Mouse (Mus musculus): ENCODE results near the gene L2hgdh. TPM values are rescaled to one million over a fixed set of nuclear protein-coding genes. Genes with fewer than 3 reads are reported as not detected.
A peak's percentile ranks its signal among the peaks of the same experiment; 100 is the strongest.

The L2hgdh gene
- 3.7 and 4.5 TPM in 2 replicates for polyA plus RNA-seq (2015; fragmentation: Nextera tagmentation; extraction: Ambion mirVana)

DNA sequence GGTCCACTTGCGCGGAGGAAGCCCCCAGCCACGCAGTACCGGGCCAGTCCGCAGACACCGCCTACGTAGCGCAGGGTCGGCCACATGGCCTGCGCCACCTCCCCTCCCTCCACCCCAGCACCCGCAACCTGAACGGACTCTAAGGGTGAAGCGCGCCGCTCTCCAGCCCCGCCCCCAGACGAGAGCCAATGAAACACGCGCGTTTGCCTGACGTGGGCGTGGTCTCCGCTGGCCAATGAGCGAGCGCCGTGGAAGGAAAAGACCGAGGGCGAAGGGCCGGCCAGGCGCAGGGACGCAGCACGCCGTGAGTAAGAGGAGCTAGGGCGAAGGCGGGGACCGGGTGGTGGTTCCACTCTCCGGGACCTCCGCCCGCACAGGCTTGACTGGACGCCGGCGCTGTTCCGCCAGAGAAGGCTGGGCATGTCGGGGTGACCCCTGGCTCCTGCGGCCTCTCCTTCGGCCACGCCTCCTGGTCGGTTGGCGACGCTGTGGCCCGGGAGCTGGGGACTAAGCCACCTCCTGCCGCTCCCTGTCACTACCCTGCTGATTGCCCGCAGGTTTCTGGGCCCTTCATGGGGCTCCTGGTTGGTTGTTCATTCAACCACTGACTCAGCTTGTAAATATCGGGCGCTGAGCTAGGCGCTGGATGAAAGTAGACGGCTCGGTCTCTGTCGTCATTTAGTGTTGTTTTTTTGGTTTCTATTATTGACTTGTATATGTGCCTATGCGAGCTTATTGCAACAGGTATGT, at the start of gene L2hgdh, which contains the start of gene Atp5s:
TSS of gene L2hgdh (minus strand) at position 163 of the 750 bp plus-strand sequence.
TSS of gene Atp5s (plus strand) at position 240 of the 750 bp plus-strand sequence.
- Histone ChIP-seq H3K4me1 (ENCODE audit: insufficient read depth, low read depth, low read length) (0 out of 2 replicates have a peak, but pooled peaks cover 3% of the 10 kb centered on the region), H3K4me3 (ENCODE audit: low read depth, low read length) (peak within 1 kb of the TSS; percentile 69), H3K27ac (ENCODE audit: low read length) (peak within 1 kb of the TSS; percentile 88), H3K27me3 (replicated peaks; ENCODE audit: insufficient read depth, low read length) (no peaks in the 10 kb centered on the region), H3K36me3 (ENCODE audit: insufficient read depth, low read length) (no peaks in the 10 kb centered on the region), H3K4me2 (replicated peaks; ENCODE audit: low read depth, low read length) (peak within 1 kb of the TSS; percentile 94), H3K9me3 (ENCODE audit: low read length) (no peaks in the 10 kb centered on the region), H3K9ac (replicated peaks; ENCODE audit: low read depth) (peak within 1 kb of the TSS; percentile 41)
- TF ChIP-seq CTCF (IDR thresholded peaks at IDR 0.05) (peak; percentile 22; the same call in 1 of the 2 replicates), EP300 (IDR thresholded peaks at IDR 0.05) (no peak)
- peak; percentile 97 for ATAC-seq
- whole genome bisulfite sequencing = under 1% methylated on average over 60 of the region's 60 CpGs
- DNase-seq (ENCODE audit: low spot score) = peak; percentile 97

DNA sequence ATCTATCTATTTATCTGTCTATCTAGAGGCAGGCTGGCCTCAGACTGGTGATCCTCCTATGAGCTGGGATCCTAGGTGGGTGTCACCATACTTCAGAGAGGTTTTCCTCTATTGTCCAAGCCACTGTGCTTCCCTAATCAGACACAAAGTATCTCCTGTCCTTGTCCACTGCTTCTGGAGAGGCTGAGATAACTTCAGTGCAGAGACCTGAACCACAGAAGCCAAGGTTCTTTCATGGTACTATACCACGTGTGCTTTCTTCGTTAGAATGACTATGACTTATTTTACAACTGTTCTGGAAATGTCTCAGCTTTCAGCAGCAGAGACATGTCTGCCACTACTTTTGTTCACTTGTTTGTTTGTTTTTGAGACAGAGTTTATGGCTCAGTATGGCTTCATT, 44.2 kb upstream of the L2hgdh start:
- Histone ChIP-seq H3K4me3 (ENCODE audit: low read depth, low read length) (no peak overlapping the region), H3K4me1 (ENCODE audit: insufficient read depth, low read depth, low read length) (no peaks in the 10 kb centered on the region), H3K4me2 (replicated peaks; ENCODE audit: low read depth, low read length) (no peak overlapping the region), H3K9me3 (ENCODE audit: low read length) (no peaks in the 10 kb centered on the region), H3K27me3 (replicated peaks; ENCODE audit: insufficient read depth, low read length) (no peaks in the 10 kb centered on the region), H3K27ac (ENCODE audit: low read length) (no peak overlapping the region), H3K36me3 (ENCODE audit: insufficient read depth, low read length) (no peaks in the 10 kb centered on the region), H3K9ac (replicated peaks; ENCODE audit: low read depth) (no peak overlapping the region)
- no peak for TF ChIP-seq CTCF (IDR thresholded peaks at IDR 0.05)
- TF ChIP-seq EP300 (IDR thresholded peaks at IDR 0.05) = no peak
- ATAC-seq (no peak), DNase-seq (ENCODE audit: low spot score) (no peak)
- WGBS = 72% methylated on average over 2 of the region's 2 CpGs

DNA sequence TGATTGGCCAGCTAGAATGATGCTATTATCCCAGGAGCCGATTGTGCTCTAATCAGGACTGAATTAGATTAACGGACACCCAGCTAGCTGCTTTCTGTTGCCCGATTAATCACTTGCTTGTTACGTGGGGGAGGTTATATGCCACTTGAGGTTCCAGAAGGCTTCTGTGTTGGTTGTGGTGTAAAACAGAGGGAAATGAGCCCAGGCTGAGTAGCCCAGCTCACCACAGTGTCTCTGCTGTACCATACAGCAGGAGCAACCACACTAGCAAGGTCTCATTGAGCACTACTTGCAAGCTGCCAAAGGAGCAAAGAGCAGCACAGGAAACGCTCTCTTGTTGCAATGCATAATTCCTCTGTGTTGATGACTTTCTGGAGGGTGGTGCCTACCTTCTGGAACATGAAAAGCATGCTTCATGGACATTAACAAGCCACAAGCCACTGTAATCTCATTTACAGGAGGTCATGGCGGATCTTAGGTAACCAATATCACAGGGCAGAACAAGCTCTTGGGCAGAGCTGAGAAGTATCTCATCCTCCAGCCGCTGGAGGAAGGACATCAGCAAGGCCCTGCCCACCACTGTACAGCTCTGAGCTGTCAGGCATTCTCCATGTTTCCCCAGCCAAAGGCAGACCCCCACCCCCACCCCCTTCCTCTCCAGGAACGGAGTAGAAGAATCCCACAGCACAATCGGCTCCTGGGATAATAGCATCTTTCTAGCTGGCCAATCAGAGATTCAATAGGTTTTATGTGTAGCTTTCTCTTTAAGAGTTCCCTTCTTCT, 43.0 kb upstream of the L2hgdh start:
- no peak overlapping the region for H3K4me3 ChIP-seq (ENCODE audit: low read depth, low read length)

DNA sequence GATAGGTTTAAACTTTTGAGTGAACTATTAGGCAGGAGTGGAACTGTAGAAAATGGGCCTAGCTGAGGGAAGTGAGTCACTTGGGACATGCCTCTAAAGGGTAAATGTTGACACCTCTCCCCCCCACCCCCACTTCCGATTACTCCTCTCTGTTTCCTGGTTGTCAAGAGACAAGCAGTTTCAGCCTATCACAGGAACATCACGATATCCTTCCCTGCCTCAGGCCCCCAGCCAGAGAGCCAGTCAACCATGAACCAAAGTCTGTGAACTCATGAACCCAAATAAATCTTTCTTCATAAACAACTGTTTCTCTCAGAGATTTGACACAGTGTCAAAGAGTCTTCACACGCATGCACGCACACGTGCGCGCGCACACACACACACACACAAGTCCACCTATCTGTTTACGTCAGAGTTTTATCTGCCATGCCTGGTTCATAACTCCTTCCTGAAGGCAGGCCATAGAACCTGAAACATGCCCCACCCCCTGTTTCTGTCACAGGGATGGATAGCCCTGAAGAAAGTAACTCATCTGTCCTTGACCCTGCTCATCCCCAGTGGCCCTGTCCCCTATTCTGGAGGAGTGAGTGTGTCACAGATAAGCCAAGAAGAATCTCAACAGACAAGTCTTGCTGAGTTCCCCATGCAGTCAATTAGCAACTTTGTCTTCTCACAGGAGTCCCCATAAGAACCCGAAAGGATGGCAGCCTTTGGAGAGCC, 41.7 kb upstream of the L2hgdh start:
- Histone ChIP-seq H3K9me3 (ENCODE audit: low read length) (no peaks in the 10 kb centered on the region), H3K4me1 (ENCODE audit: insufficient read depth, low read depth, low read length) (no peaks in the 10 kb centered on the region), H3K27ac (ENCODE audit: low read length) (no peak overlapping the region), H3K4me3 (ENCODE audit: low read depth, low read length) (no peak overlapping the region), H3K27me3 (replicated peaks; ENCODE audit: insufficient read depth, low read length) (no peaks in the 10 kb centered on the region), H3K36me3 (ENCODE audit: insufficient read depth, low read length) (no peaks in the 10 kb centered on the region), H3K9ac (replicated peaks; ENCODE audit: low read depth) (no peak overlapping the region), H3K4me2 (replicated peaks; ENCODE audit: low read depth, low read length) (no peak overlapping the region)
- ATAC-seq (peak; percentile 37), DNase-seq (ENCODE audit: low spot score) (no peak)
- WGBS = 63% methylated on average over 10 of the region's 10 CpGs
- 0 out of 2 replicates have a peak, but pooled peaks have one; percentile 11 for TF ChIP-seq EP300 (IDR thresholded peaks at IDR 0.05)
- no peak for TF ChIP-seq CTCF (IDR thresholded peaks at IDR 0.05)

More for the DNA sequence above, 43.0 kb upstream of the L2hgdh start:
- Histone ChIP-seq H3K27me3 (replicated peaks; ENCODE audit: insufficient read depth, low read length) (no peaks in the 10 kb centered on the region), H3K4me2 (replicated peaks; ENCODE audit: low read depth, low read length) (no peak overlapping the region), H3K4me1 (ENCODE audit: insufficient read depth, low read depth, low read length) (no peaks in the 10 kb centered on the region), H3K9me3 (ENCODE audit: low read length) (no peaks in the 10 kb centered on the region), H3K27ac (ENCODE audit: low read length) (no peak overlapping the region), H3K36me3 (ENCODE audit: insufficient read depth, low read length) (no peaks in the 10 kb centered on the region), H3K9ac (replicated peaks; ENCODE audit: low read depth) (no peak overlapping the region)
- DNase-seq (ENCODE audit: low spot score) (no peak), ATAC-seq (no peak)
- TF ChIP-seq EP300 (IDR thresholded peaks at IDR 0.05) (no peak), CTCF (IDR thresholded peaks at IDR 0.05) (no peak)
- WGBS = 62% methylated on average over 9 of the region's 9 CpGs

DNA sequence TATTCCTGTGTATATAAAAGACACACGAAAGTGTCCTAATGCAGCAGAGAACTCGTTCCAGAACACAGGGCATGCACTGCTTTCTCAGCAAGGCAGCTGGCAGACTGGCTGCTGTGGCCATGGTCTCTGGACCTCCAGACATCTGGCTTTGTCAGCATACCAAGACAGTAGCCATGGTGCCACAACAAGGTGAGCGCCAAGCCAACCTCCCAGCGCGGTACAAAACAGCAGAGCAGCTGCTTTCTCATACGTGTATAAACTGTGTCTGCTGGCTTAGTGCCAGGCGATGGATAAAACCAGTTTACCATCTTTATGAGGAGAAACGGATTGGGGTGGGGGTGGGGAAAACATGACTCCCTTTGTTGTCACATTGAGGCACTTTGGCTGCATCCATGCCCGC, 40.9 kb upstream of the L2hgdh start:
- TF ChIP-seq CTCF (IDR thresholded peaks at IDR 0.05) (no peak), EP300 (IDR thresholded peaks at IDR 0.05) (no peak)
- 64% methylated on average over 9 of the region's 9 CpGs for WGBS
- ATAC-seq (no peak), DNase-seq (ENCODE audit: low spot score) (no peak)
- Histone ChIP-seq H3K4me2 (replicated peaks; ENCODE audit: low read depth, low read length) (no peak overlapping the region), H3K4me1 (ENCODE audit: insufficient read depth, low read depth, low read length) (no peaks in the 10 kb centered on the region), H3K9me3 (ENCODE audit: low read length) (no peaks in the 10 kb centered on the region), H3K27me3 (replicated peaks; ENCODE audit: insufficient read depth, low read length) (no peaks in the 10 kb centered on the region), H3K36me3 (ENCODE audit: insufficient read depth, low read length) (no peaks in the 10 kb centered on the region), H3K4me3 (ENCODE audit: low read depth, low read length) (no peak overlapping the region), H3K9ac (replicated peaks; ENCODE audit: low read depth) (no peak overlapping the region), H3K27ac (ENCODE audit: low read length) (no peak overlapping the region)

DNA sequence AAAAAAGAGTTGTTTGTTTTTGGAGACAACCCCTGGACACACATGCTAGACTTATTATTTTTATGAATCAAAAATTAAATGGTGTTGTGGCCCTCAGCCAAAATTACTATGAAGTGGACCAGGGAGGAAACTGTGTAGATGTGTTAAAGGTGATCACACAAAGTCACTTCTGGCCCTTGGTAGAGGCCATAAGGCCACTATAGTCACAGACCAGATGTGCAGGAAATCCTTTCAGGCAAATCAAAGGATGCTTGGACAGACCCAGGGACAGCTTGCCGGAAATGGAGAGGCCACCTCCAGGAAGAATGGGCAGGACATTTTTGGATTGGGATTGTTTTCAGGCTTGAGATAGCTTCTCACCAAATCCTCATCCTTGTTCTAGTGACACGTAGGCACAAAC, 36.9 kb upstream of the L2hgdh start:
- ATAC-seq = no peak
- H3K4me1 ChIP-seq (ENCODE audit: insufficient read depth, low read depth, low read length) = peaks cover 8% of the 10 kb centered on the region; the same call in 1 of the 2 replicates

More for the DNA sequence above, 36.9 kb upstream of the L2hgdh start:
- Histone ChIP-seq H3K9ac (replicated peaks; ENCODE audit: low read depth) (no peak overlapping the region), H3K9me3 (ENCODE audit: low read length) (no peaks in the 10 kb centered on the region), H3K27me3 (replicated peaks; ENCODE audit: insufficient read depth, low read length) (no peaks in the 10 kb centered on the region), H3K4me2 (replicated peaks; ENCODE audit: low read depth, low read length) (no peak overlapping the region), H3K27ac (ENCODE audit: low read length) (no peak overlapping the region), H3K36me3 (ENCODE audit: insufficient read depth, low read length) (no peaks in the 10 kb centered on the region), H3K4me3 (ENCODE audit: low read depth, low read length) (no peak overlapping the region)
- 60% methylated on average over 2 of the region's 2 CpGs for WGBS
- TF ChIP-seq EP300 (IDR thresholded peaks at IDR 0.05) = no peak
- no peak for TF ChIP-seq CTCF (IDR thresholded peaks at IDR 0.05)
- DNase-seq (ENCODE audit: low spot score) = no peak

Measured in lung, postnatal 0 days (tissue).